In genomic region chr9:113708361-113709280, GRCm38 (mm10) we compare ENCODE assay signal across 8 mouse cellular contexts. TPM values are rescaled to one million over a fixed set of nuclear protein-coding genes. Genes with fewer than 3 reads are reported as not detected.
DNase-seq lines count a peak whose midpoint lies in the region; ATAC-seq and TF ChIP-seq lines count a peak whose summit lies in the region.

No protein-coding gene starts in this region.

- no peaks in the 10 kb centered on the region for H3K27me3 ChIP-seq in heart, embryonic 11.5 days (ENCODE audit: control insufficient read depth, insufficient read depth, low read length)
- H3K27me3 ChIP-seq in E14TG2a.4 (ENCODE audit: insufficient read depth, low read length), result 0 out of 2 replicates have a peak, but pooled peaks cover 3% of the 10 kb centered on the region
- no peaks in the 10 kb centered on the region for H3K27me3 ChIP-seq in hindbrain, embryonic 10.5 days (ENCODE audit: insufficient read depth, poor library complexity, severe bottlenecking)

- no peaks in the 10 kb centered on the region for H3K9me3 ChIP-seq in heart, embryonic 11.5 days (replicated peaks; ENCODE audit: control insufficient read depth, low read length)
- no peaks in the 10 kb centered on the region for H3K9me3 ChIP-seq in E14TG2a.4 (ENCODE audit: low read length)
- H3K9me3 ChIP-seq in hindbrain, embryonic 10.5 days, result no peaks in the 10 kb centered on the region

- H3K27ac ChIP-seq in heart, embryonic 11.5 days (ENCODE audit: low read depth, low read length), result peak overlapping the region; percentile 90
- peak overlapping the region; percentile 93 for H3K27ac ChIP-seq in hindbrain, embryonic 10.5 days

- no peak for DNase-seq in heart, adult 8-10 months (ENCODE audit: low spot score)
- DNase-seq in hindbrain, embryonic 10.5 days (ENCODE audit: low spot score), result no peak
- DNase-seq in ovary, postnatal 14 days (ENCODE audit: low spot score), result no peak
- no peak for DNase-seq in thymus, adult 18-20 months
- DNase-seq in kidney, postnatal 25 days, result no peak

- peaks cover 22% of the 10 kb centered on the region for H3K4me1 ChIP-seq in heart, embryonic 11.5 days (ENCODE audit: control insufficient read depth, insufficient read depth, low read length)
- peaks cover 36% of the 10 kb centered on the region for H3K4me1 ChIP-seq in E14TG2a.4 (replicated peaks; ENCODE audit: low read depth, low read length)
- H3K4me1 ChIP-seq in hindbrain, embryonic 10.5 days (replicated peaks), result peaks cover 25% of the 10 kb centered on the region

- peak overlapping the region; percentile 70 for H3K4me3 ChIP-seq in heart, embryonic 11.5 days (ENCODE audit: low read depth, low read length)
- H3K4me3 ChIP-seq in E14TG2a.4 (replicated peaks; ENCODE audit: low read length), result peak overlapping the region; percentile 91
- H3K4me3 ChIP-seq in hindbrain, embryonic 10.5 days, result peak overlapping the region; percentile 91

- WGBS in heart, embryonic 11.5 days (ENCODE audit: insufficient replicate concordance), result 53% methylated on average over 19 of the region's 19 CpGs
- WGBS in hindbrain, embryonic 10.5 days, result 59% methylated on average over 19 of the region's 19 CpGs

- H3K9ac ChIP-seq in heart, embryonic 11.5 days (ENCODE audit: low read depth, low read length), result peak overlapping the region; percentile 87; the same call in 1 of the 2 replicates

- ATAC-seq in heart, embryonic 11.5 days (replicated peaks; ENCODE audit: insufficient number of reproducible peaks, low FRiP score, low TSS enrichment), result no peak
- ATAC-seq in megakaryocyte, adult 5-6 weeks (ENCODE audit: poor library complexity, severe bottlenecking), result peak; percentile 55

- no peaks in the 10 kb centered on the region for H3K36me3 ChIP-seq in heart, embryonic 11.5 days (ENCODE audit: control insufficient read depth, insufficient read depth, low read length)
- 0 out of 2 replicates have a peak, but pooled peaks cover 5% of the 10 kb centered on the region for H3K36me3 ChIP-seq in E14TG2a.4 (ENCODE audit: insufficient read depth, low read length)
- H3K36me3 ChIP-seq in hindbrain, embryonic 10.5 days, result no peaks in the 10 kb centered on the region

- peak overlapping the region; percentile 84 for H3K4me2 ChIP-seq in heart, embryonic 11.5 days

- no peak for TF ChIP-seq CTCF in E14TG2a.4 (conservative IDR thresholded peaks at IDR 0.05; ENCODE audit: low read length)

RNA-seq across cellular contexts. Expression of gene Pdcd6ip, which starts 0.6 kb away (rescaled TPM):
- 63.3 and 75.2 TPM in 2 replicates for polyA plus RNA-seq in heart, embryonic 11.5 days (2014; fragmentation: Nextera tagmentation; extraction: Ambion mirVana)
- 10 to 100 TPM; 60.2 to 63.5 (median 61.6) TPM for total RNA-seq in heart, adult 8-10 months (2022)
- polyA plus RNA-seq in hindbrain, embryonic 10.5 days (2016; fragmentation: Nextera tagmentation; extraction: Ambion mirVana), result 56.4 and 58.5 TPM in 2 replicates
- total RNA-seq in megakaryocyte, adult 5-6 weeks (2015), result 152 and 166 TPM in 2 replicates
- total RNA-seq in megakaryocyte, adult 5-6 weeks (2017), result 114 and 129 TPM in 2 replicates

RNA-seq across cellular contexts. Expression of gene Clasp2, which starts 32.7 kb away (rescaled TPM):
- 25.3 and 25.8 TPM in 2 replicates for polyA plus RNA-seq in heart, embryonic 11.5 days (2014; fragmentation: Nextera tagmentation; extraction: Ambion mirVana)
- 10 to 100 TPM; 53.8 to 62.5 (median 58.9) TPM for total RNA-seq in heart, adult 8-10 months (2022)
- polyA plus RNA-seq in hindbrain, embryonic 10.5 days (2016; fragmentation: Nextera tagmentation; extraction: Ambion mirVana), result 36.8 and 40.6 TPM in 2 replicates
- total RNA-seq in megakaryocyte, adult 5-6 weeks (2015), result 32.2 and 36.0 TPM in 2 replicates
- total RNA-seq in megakaryocyte, adult 5-6 weeks (2017), result 32.2 and 35.8 TPM in 2 replicates
